Mouse (Mus musculus) forebrain, embryonic 15.5 days (tissue): ENCODE results near the gene Htatsf1. TPM values are rescaled to one million over a fixed set of nuclear protein-coding genes. Genes with fewer than 3 reads are reported as not detected.

ENCODE experiments used
- polyA plus RNA-seq: library from polyadenylated mRNA; unstranded; fragments of >200 nt; fragmentation: Nextera tagmentation; extraction: Ambion mirVana; gene quantifications from 2 replicates; pipeline ENCODE4 v1.2.1, GENCODE M21; 2015

Gene Htatsf1
- polyA plus RNA-seq, 1 experiment from 2014 or later: 104 TPM

Other genes starting within 250 kb of the Htatsf1 start
- 0.27 and 0.32 TPM in 2 replicates for gene Map7d3, start 231.3 kb upstream of the Htatsf1 start, polyA plus RNA-seq
- not detected in 2 replicates for gene Adgrg4, start 183.4 kb upstream of the Htatsf1 start, polyA plus RNA-seq
- 0.36 and 0.65 TPM in 2 replicates for gene Brs3, start 10.5 kb upstream of the Htatsf1 start, polyA plus RNA-seq
- gene Vgll1, start 34.5 kb downstream of the Htatsf1 start, polyA plus RNA-seq: not detected in 2 replicates
- not detected in 2 replicates for gene Cd40lg, start 158.6 kb downstream of the Htatsf1 start, polyA plus RNA-seq